ENCODE assay signal across 19 mouse cellular contexts in the genomic region with DNA sequence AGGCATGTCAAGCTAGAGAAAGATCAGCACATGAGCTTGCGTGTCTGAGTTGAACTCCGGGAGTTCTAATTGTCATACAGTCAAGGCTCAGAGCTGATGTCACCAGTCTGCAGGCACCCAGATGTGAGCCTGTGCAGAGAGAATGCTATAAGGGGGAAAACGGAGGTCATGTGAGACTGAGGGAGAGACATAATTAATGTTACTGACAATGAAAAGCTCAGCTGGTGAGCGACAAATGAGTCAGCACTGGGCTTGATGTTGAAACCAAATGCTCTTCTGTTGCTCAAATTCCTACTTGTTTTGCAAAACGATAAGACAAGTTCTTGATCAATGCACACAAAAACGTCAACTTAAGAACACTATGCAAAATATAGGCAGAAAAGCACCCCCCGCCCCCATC.
DNase-seq lines count a peak whose midpoint lies in the region; ATAC-seq and TF ChIP-seq lines count a peak whose summit lies in the region.
"Had no signal": no experiment of that assay in that cellular context is flagged by ENCODE, and none has a peak within 500 bp of the region (broad histone marks: within the 10 kb centered on the region; RNA-seq: fewer than 3 reads in every experiment).

No protein-coding gene starts in this region.

- ATAC-seq in embryonic facial prominence, embryonic 14.5 days (ENCODE audit: low read depth): no peak
- ATAC-seq in heart, embryonic 12.5 days (ENCODE audit: insufficient number of reproducible peaks, low FRiP score): no peak
- ATAC-seq in hindbrain, embryonic 11.5 days (ENCODE audit: low FRiP score): no peak
- ATAC-seq: inflammation-experienced regulatory T-cells, adult 6 months had no signal

- no peaks in the 10 kb centered on the region for H3K4me1 ChIP-seq in embryonic facial prominence, embryonic 14.5 days (ENCODE audit: control insufficient read depth, insufficient read depth, low read length)
- no peaks in the 10 kb centered on the region for H3K4me1 ChIP-seq in embryonic facial prominence, embryonic 10.5 days
- H3K4me1 ChIP-seq in embryonic fibroblast, embryonic 13.5 days (ENCODE audit: control insufficient read depth, insufficient read depth, low read length): no peaks in the 10 kb centered on the region; the same call in none of the 2 replicates
- peaks cover 10% of the 10 kb centered on the region for H3K4me1 ChIP-seq in heart, embryonic 12.5 days (replicated peaks)
- H3K4me1 ChIP-seq in hindbrain, embryonic 11.5 days (replicated peaks; ENCODE audit: control insufficient read depth, insufficient read depth, low read length): no peaks in the 10 kb centered on the region
- H3K4me1 ChIP-seq: embryonic facial prominence, embryonic 12.5 days; kidney, embryonic 15.5 days; lung, embryonic 15.5 days; neural tube, embryonic 12.5 days had no signal

- no peak overlapping the region for H3K4me2 ChIP-seq in embryonic facial prominence, embryonic 14.5 days (ENCODE audit: low read depth, low read length)
- H3K4me2 ChIP-seq in heart, embryonic 12.5 days: no peak overlapping the region
- no peak overlapping the region for H3K4me2 ChIP-seq in hindbrain, embryonic 11.5 days (replicated peaks; ENCODE audit: low read depth, low read length)
- H3K4me2 ChIP-seq: embryonic facial prominence, embryonic 12.5 days; kidney, embryonic 15.5 days; lung, embryonic 15.5 days; neural tube, embryonic 12.5 days had no signal

- H3K4me3 ChIP-seq in embryonic facial prominence, embryonic 14.5 days (ENCODE audit: low read depth, low read length): no peak overlapping the region
- H3K4me3 ChIP-seq in embryonic facial prominence, embryonic 10.5 days: no peak overlapping the region
- no peak overlapping the region for H3K4me3 ChIP-seq in C2C12 (ENCODE audit: insufficient read depth, poor library complexity, severe bottlenecking)
- no peak overlapping the region for H3K4me3 ChIP-seq in embryonic fibroblast, embryonic 13.5 days (ENCODE audit: insufficient read depth, low read length)
- H3K4me3 ChIP-seq in heart, embryonic 12.5 days: no peak overlapping the region
- H3K4me3 ChIP-seq in hindbrain, embryonic 11.5 days (ENCODE audit: low read depth, low read length): no peak overlapping the region
- H3K4me3 ChIP-seq: embryonic facial prominence, embryonic 12.5 days; kidney, embryonic 15.5 days; lung, embryonic 15.5 days; neural tube, embryonic 12.5 days had no signal

- 62% methylated on average over 7 of the region's 7 CpGs for WGBS in embryonic facial prominence, embryonic 14.5 days
- 83% methylated on average over 7 of the region's 7 CpGs for WGBS in embryonic facial prominence, embryonic 10.5 days
- 66% methylated on average over 7 of the region's 7 CpGs for WGBS in heart, embryonic 12.5 days
- WGBS in hindbrain, embryonic 11.5 days: 75% methylated on average over 7 of the region's 7 CpGs

- no peak for TF ChIP-seq CTCF in C2C12 (IDR thresholded peaks at IDR 0.05; ENCODE audit: control insufficient read depth, insufficient read depth, insufficient read length)
- TF ChIP-seq CTCF in embryonic fibroblast, embryonic 13.5 days (IDR thresholded peaks at IDR 0.05; ENCODE audit: borderline replicate concordance, insufficient read depth, low read length): no peak

- no peak for TF ChIP-seq POLR2A in embryonic fibroblast, embryonic 13.5 days (IDR thresholded peaks at IDR 0.05; ENCODE audit: low read depth, low read length)

- H3K9me3 ChIP-seq in embryonic facial prominence, embryonic 14.5 days (ENCODE audit: control insufficient read depth, low read length): no peaks in the 10 kb centered on the region
- H3K9me3 ChIP-seq in embryonic facial prominence, embryonic 10.5 days: no peaks in the 10 kb centered on the region
- no peaks in the 10 kb centered on the region for H3K9me3 ChIP-seq in heart, embryonic 12.5 days (replicated peaks)
- no peaks in the 10 kb centered on the region for H3K9me3 ChIP-seq in hindbrain, embryonic 11.5 days (ENCODE audit: control insufficient read depth, low read length)
- H3K9me3 ChIP-seq: embryonic facial prominence, embryonic 12.5 days; kidney, embryonic 15.5 days; lung, embryonic 15.5 days; neural tube, embryonic 12.5 days had no signal

- H3K9ac ChIP-seq in embryonic facial prominence, embryonic 14.5 days (ENCODE audit: low read depth, low read length): no peak overlapping the region
- H3K9ac ChIP-seq in heart, embryonic 12.5 days: no peak overlapping the region
- H3K9ac ChIP-seq in hindbrain, embryonic 11.5 days (ENCODE audit: low read depth, low read length): no peak overlapping the region
- H3K9ac ChIP-seq: embryonic facial prominence, embryonic 12.5 days; kidney, embryonic 15.5 days; lung, embryonic 15.5 days; neural tube, embryonic 12.5 days had no signal

- H3K27ac ChIP-seq in embryonic facial prominence, embryonic 14.5 days (replicated peaks; ENCODE audit: low read depth, low read length): no peak overlapping the region
- no peak overlapping the region for H3K27ac ChIP-seq in embryonic facial prominence, embryonic 10.5 days (replicated peaks)
- peak overlapping the region; percentile 32; the same call in 1 of the 2 replicates for H3K27ac ChIP-seq in embryonic fibroblast, embryonic 13.5 days (ENCODE audit: insufficient read depth, low read length)
- no peak overlapping the region for H3K27ac ChIP-seq in heart, embryonic 12.5 days (ENCODE audit: poor library complexity, severe bottlenecking)
- no peak overlapping the region for H3K27ac ChIP-seq in hindbrain, embryonic 11.5 days (ENCODE audit: low read depth, low read length)
- H3K27ac ChIP-seq: embryonic facial prominence, embryonic 12.5 days; kidney, embryonic 15.5 days; lung, embryonic 15.5 days; neural tube, embryonic 12.5 days had no signal

- no peaks in the 10 kb centered on the region for H3K27me3 ChIP-seq in embryonic facial prominence, embryonic 14.5 days (replicated peaks; ENCODE audit: control insufficient read depth, insufficient read depth, low read length)
- H3K27me3 ChIP-seq in embryonic facial prominence, embryonic 10.5 days (replicated peaks; ENCODE audit: low read depth, poor library complexity, severe bottlenecking): no peaks in the 10 kb centered on the region
- H3K27me3 ChIP-seq in C2C12 (ENCODE audit: control insufficient read depth, insufficient read depth, insufficient read length): no peaks in the 10 kb centered on the region
- peaks cover 11% of the 10 kb centered on the region; the same call in 1 of the 2 replicates for H3K27me3 ChIP-seq in heart, embryonic 12.5 days (replicated peaks)
- H3K27me3 ChIP-seq in hindbrain, embryonic 11.5 days (ENCODE audit: control insufficient read depth, insufficient read depth, low read length): no peaks in the 10 kb centered on the region
- H3K27me3 ChIP-seq: embryonic facial prominence, embryonic 12.5 days; kidney, embryonic 15.5 days; lung, embryonic 15.5 days; neural tube, embryonic 12.5 days had no signal

- H3K79me3 ChIP-seq in C2C12 (ENCODE audit: low read depth): no peaks in the 10 kb centered on the region

- peak; percentile 30 for DNase-seq in embryonic facial prominence, embryonic 14.5 days (ENCODE audit: low spot score)
- DNase-seq in embryonic facial prominence, embryonic 10.5 days (ENCODE audit: low spot score): no peak
- DNase-seq in adrenal gland, postnatal 14 days: peak; percentile 56
- no peak for DNase-seq in right cerebral cortex, postnatal 14 days
- no peak for DNase-seq in hindbrain, embryonic 11.5 days (ENCODE audit: low spot score)
- DNase-seq: B cell, adult 2 months; cerebellum, adult 2 months; gastrocnemius, postnatal 10 days; heart, postnatal 4 days; liver; midbrain, embryonic 14.5 days had no signal

- no peak overlapping the region for H3ac ChIP-seq in C2C12 (ENCODE audit: control insufficient read depth, insufficient read length, low read depth)

- no peaks in the 10 kb centered on the region for H3K36me3 ChIP-seq in embryonic facial prominence, embryonic 14.5 days (ENCODE audit: control insufficient read depth, insufficient read depth, low read length)
- no peaks in the 10 kb centered on the region for H3K36me3 ChIP-seq in embryonic facial prominence, embryonic 10.5 days (replicated peaks)
- H3K36me3 ChIP-seq in C2C12 (ENCODE audit: control insufficient read depth, insufficient read depth): no peaks in the 10 kb centered on the region
- H3K36me3 ChIP-seq in heart, embryonic 12.5 days: no peaks in the 10 kb centered on the region
- no peaks in the 10 kb centered on the region for H3K36me3 ChIP-seq in hindbrain, embryonic 11.5 days (ENCODE audit: control insufficient read depth, insufficient read depth, low read length)
- H3K36me3 ChIP-seq: embryonic facial prominence, embryonic 12.5 days; kidney, embryonic 15.5 days; lung, embryonic 15.5 days; neural tube, embryonic 12.5 days had no signal

- no peaks in the 10 kb centered on the region for H3K79me2 ChIP-seq in C2C12 (ENCODE audit: control insufficient read depth, insufficient read depth)

TF ChIP-seq in C2C12, 6 proteins besides CTCF, POLR2A, EP300 and RAD21:
- TF ChIP-seq MYOG (IDR thresholded peaks at IDR 0.05; ENCODE audit: control insufficient read depth, extremely low read depth, insufficient read length): no peak
- peak; percentile 43 for TF ChIP-seq USF1 (IDR thresholded peaks at IDR 0.05; ENCODE audit: low read depth)
- peak; percentile 65 for TF ChIP-seq CEBPB (IDR thresholded peaks at IDR 0.05; ENCODE audit: low read depth)

Comparison
In these comparisons a context has a peak if more than half of its experiments do, and no peak if none do; other contexts are left out.
1. DNase-seq: peak in embryonic facial prominence, embryonic 14.5 days (single experiment) and adrenal gland, postnatal 14 days (single experiment); none in embryonic facial prominence, embryonic 10.5 days (single experiment), right cerebral cortex, postnatal 14 days (single experiment) and hindbrain, embryonic 11.5 days (single experiment).